Mouse (Mus musculus) limb, embryonic 11.5 days (tissue): ENCODE results near the gene Serpina3k. TPM values are rescaled to one million over a fixed set of nuclear protein-coding genes. Genes with fewer than 3 reads are reported as not detected.
"Not testable (repeated sequence)": the region's sequence is repeated elsewhere in the genome, so short reads cannot be mapped to it uniquely, and the experiment has no call there.

Experiments used
- ATAC-seq: fragments of 200-750 bp; cut with Nextera tagmentation; 2 replicates; pipeline ENCODE4 v1.8.0; 2017; ENCODE audit warnings: low read depth; ENCODE audit not compliant: insufficient number of reproducible peaks, low FRiP score, low TSS enrichment
- DNase-seq: peaks from one replicate; pipeline ENCODE4 v3.0.0-alpha.2; 2015; ENCODE audit warnings: low spot score
- H3K27ac ChIP-seq: fragments of 300-500 bp; sonication (generic); replicated peaks from 2 replicates; pipeline ENCODE4 v1.5.1; 2014; ENCODE audit warnings: low read depth, mild to moderate bottlenecking, low read length
- H3K27me3 ChIP-seq: fragments of 300-500 bp; sonication (generic); 2 replicates; pipeline ENCODE4 v1.6.1; 2014; ENCODE audit warnings: mild to moderate bottlenecking, low read length, mixed read lengths; ENCODE audit not compliant: control insufficient read depth, insufficient read depth
- H3K36me3 ChIP-seq: fragments of 300-500 bp; sonication (generic); 2 replicates; pipeline ENCODE4 v1.6.1; 2014; ENCODE audit warnings: mild to moderate bottlenecking, low read length, moderate library complexity, mixed read lengths; ENCODE audit not compliant: control insufficient read depth, insufficient read depth
- H3K4me1 ChIP-seq: fragments of 300-500 bp; sonication (generic); 2 replicates; pipeline ENCODE4 v1.6.1; 2014; ENCODE audit warnings: low read length, mixed read lengths; ENCODE audit not compliant: control insufficient read depth, insufficient read depth
- H3K4me2 ChIP-seq: fragments of 300-500 bp; sonication (generic); 2 replicates; pipeline ENCODE4 v1.6.1; 2014; ENCODE audit warnings: low read depth, mild to moderate bottlenecking, moderate library complexity; ENCODE audit not compliant: severe bottlenecking
- H3K4me3 ChIP-seq: fragments of 300-500 bp; sonication (generic); 2 replicates; pipeline ENCODE4 v1.5.1; 2014; ENCODE audit warnings: low read depth, low read length
- H3K9ac ChIP-seq: fragments of 300-500 bp; sonication (generic); 2 replicates; pipeline ENCODE4 v1.6.1; 2014; ENCODE audit warnings: mild to moderate bottlenecking, low read length
- H3K9me3 ChIP-seq: fragments of 300-500 bp; sonication (generic); 2 replicates; pipeline ENCODE4 v1.6.1; 2016; ENCODE audit warnings: low read length; ENCODE audit not compliant: control insufficient read depth
- WGBS: fragments of 180-500 bp; shearing (Covaris S2); extraction: QIAGEN DNeasy Blood & Tissue Kit; methylation state at CpG from one replicate; pipeline ENCODE4 v1.1.7; 2014; 5-methylcytosine and 5-hydroxymethylcytosine counted together
- polyA plus RNA-seq: library from polyadenylated mRNA; unstranded; fragments of >200 nt; fragmentation: Nextera tagmentation; extraction: Ambion mirVana; gene quantifications from 2 replicates; pipeline ENCODE4 v1.2.1, GENCODE M21; 2014

The Serpina3k gene
- polyA plus RNA-seq, 1 experiment from 2014 or later: not detected

GRCm38 (mm10) chr12:104378351-104378750 lies 40.1 kb downstream of the Serpina3k start:
- H3K4me2 ChIP-seq, H3K27me3 ChIP-seq, H3K27ac ChIP-seq, DNase-seq, H3K4me3 ChIP-seq, H3K9me3 ChIP-seq, ATAC-seq, H3K9ac ChIP-seq, H3K4me1 ChIP-seq, H3K36me3 ChIP-seq: not testable (repeated sequence)
- 77% methylated on average over 2 of the region's 2 CpGs for WGBS

GRCm38 (mm10) chr12:104378815-104379214 lies 40.5 kb downstream of the Serpina3k start:
- not testable (repeated sequence) for H3K27ac ChIP-seq, H3K36me3 ChIP-seq, H3K27me3 ChIP-seq, ATAC-seq, H3K4me1 ChIP-seq, H3K4me2 ChIP-seq, H3K9me3 ChIP-seq, H3K9ac ChIP-seq, H3K4me3 ChIP-seq, DNase-seq
- WGBS: 50% methylated on average over 5 of the region's 5 CpGs

GRCm38 (mm10) chr12:104379856-104380255 lies 41.6 kb downstream of the Serpina3k start:
- no peak for DNase-seq
- Histone ChIP-seq H3K27me3 (no peaks in the 10 kb centered on the region), H3K27ac (no peak overlapping the region), H3K4me3 (no peak overlapping the region), H3K36me3 (no peaks in the 10 kb centered on the region), H3K4me1 (no peaks in the 10 kb centered on the region), H3K9ac (no peak overlapping the region), H3K4me2 (no peak overlapping the region), H3K9me3 (no peaks in the 10 kb centered on the region)
- ATAC-seq: no peak
- 95% methylated on average over 11 of the region's 11 CpGs for WGBS

DNA sequence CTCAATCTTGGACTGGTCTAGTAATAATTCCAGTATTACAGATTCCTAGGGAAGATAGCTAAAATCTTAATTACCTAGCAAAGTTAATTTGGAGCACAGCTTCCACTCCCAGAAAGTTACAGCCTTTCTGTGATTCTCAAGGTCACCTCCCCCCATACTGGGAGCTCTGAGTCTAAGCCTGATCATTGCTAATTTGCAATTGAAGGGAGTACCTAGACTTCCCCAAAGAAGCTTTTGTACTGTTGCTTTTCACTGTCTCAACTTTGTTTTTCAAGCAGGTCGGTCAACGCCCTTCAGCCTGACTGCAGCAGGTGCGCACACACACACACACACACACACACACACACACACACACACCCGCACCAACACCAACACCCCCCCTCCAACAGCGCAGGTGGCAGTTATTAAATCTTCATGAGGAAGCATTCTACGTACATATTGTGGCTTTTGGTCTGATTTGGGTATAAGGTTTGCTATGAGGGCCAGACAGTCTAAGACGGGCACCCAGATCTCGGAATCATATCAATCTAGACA lies 42.9 kb downstream of the Serpina3k start:
- not testable (repeated sequence) for H3K4me2 ChIP-seq, H3K27me3 ChIP-seq, H3K27ac ChIP-seq, ATAC-seq, H3K9ac ChIP-seq, H3K9me3 ChIP-seq, H3K36me3 ChIP-seq, H3K4me1 ChIP-seq, H3K4me3 ChIP-seq, DNase-seq
- WGBS: 94% methylated on average over 8 of the region's 8 CpGs

GRCm38 (mm10) chr12:104385987-104386386 lies 47.7 kb downstream of the Serpina3k start:
- H3K27ac ChIP-seq, H3K9me3 ChIP-seq, H3K36me3 ChIP-seq, H3K4me3 ChIP-seq, H3K9ac ChIP-seq, H3K4me1 ChIP-seq, H3K4me2 ChIP-seq, H3K27me3 ChIP-seq, ATAC-seq: not testable (repeated sequence)
- peak; percentile 13 for DNase-seq

DNA sequence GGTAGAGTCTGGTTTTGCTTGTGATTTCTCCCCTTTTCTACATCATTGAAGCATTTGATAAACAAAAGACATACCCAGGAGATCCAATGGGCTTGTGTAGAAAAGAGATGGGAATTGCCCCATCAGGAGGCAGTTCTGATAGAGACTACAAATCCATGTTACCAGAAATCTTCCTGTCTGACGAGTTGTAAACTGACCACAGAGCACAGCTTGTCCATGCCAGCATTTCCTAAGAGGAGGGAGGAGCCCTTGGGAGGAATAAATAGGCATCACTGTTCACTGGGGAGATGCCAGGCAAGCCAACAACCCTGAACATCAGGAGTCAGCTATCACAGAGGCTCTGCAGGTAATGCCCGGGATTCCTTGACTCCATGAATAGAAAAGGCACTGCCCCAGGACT lies 48.6 kb downstream of the Serpina3k start:
- H3K4me1 ChIP-seq, H3K9ac ChIP-seq, H3K9me3 ChIP-seq, H3K27me3 ChIP-seq, H3K27ac ChIP-seq, ATAC-seq, H3K4me2 ChIP-seq, H3K4me3 ChIP-seq, H3K36me3 ChIP-seq: not testable (repeated sequence)
- 78% methylated on average over 2 of the region's 2 CpGs for WGBS
- DNase-seq: peak; percentile 3

GRCm38 (mm10) chr12:104388477-104388876 lies 50.2 kb downstream of the Serpina3k start:
- DNase-seq (peak; percentile 13), ATAC-seq (no peak)
- Histone ChIP-seq H3K4me3 (no peak overlapping the region), H3K36me3 (no peaks in the 10 kb centered on the region), H3K9me3 (no peaks in the 10 kb centered on the region), H3K27me3 (no peaks in the 10 kb centered on the region), H3K9ac (no peak overlapping the region), H3K27ac (no peak overlapping the region), H3K4me1 (no peaks in the 10 kb centered on the region), H3K4me2 (no peak overlapping the region)

DNA sequence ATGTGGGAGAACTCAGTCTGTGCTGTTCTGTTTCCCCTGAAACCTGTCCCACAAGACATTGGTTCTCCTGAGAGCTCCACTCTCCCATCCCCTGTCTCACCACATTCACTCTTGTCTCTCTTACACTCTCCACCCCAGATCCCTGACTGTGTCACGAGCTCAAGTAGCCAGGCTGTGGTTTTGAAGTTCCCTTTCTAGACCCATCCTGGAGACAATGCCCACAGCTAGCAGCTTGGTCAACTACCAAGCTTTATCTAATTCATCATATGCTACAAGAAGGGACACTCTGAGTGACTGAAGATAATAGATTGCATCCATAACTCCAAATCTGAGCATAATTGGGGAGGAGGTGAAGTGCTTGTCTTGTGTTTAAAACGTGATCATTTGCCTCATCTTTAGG lies 52.8 kb downstream of the Serpina3k start:
- not testable (repeated sequence) for H3K4me3 ChIP-seq, H3K9ac ChIP-seq, H3K9me3 ChIP-seq, H3K27ac ChIP-seq, H3K4me2 ChIP-seq, H3K36me3 ChIP-seq, H3K4me1 ChIP-seq, H3K27me3 ChIP-seq, ATAC-seq
- WGBS: 64% methylated on average over 2 of the region's 2 CpGs
- peak; percentile 13 for DNase-seq
